Mouse (Mus musculus) spleen, postnatal 10 days (tissue): ENCODE results near the gene Gpam.
"Not testable (repeated sequence)": the region's sequence is repeated elsewhere in the genome, so short reads cannot be mapped to it uniquely, and the experiment has no call there.

Experiments used
- DNase-seq, 2 experiments: peaks; one replicate each; pipeline ENCODE4 v3.0.0; 2021 to 2022; ENCODE audit warnings: low spot score in 2 of 2

Gene Gpam

GRCm38 (mm10) chr19:55127072-55127718, at the start of gene Gpam:
Gpam (minus strand) TSS chr19:55127238.
- DNase-seq, result no peak

- DNase-seq, result no peak
These were observed 44.5 kb upstream of the Gpam start for GRCm38 (mm10) chr19:55171585-55171984.

- DNase-seq, result no peak
These were observed 43.4 kb upstream of the Gpam start for GRCm38 (mm10) chr19:55170399-55170798.

- DNase-seq, result not testable (repeated sequence)
These were observed 42.2 kb upstream of the Gpam start for GRCm38 (mm10) chr19:55169236-55169729.

- no peak for DNase-seq
These were observed 41.3 kb upstream of the Gpam start for GRCm38 (mm10) chr19:55168360-55168759.

GRCm38 (mm10) chr19:55167741-55168140, 40.7 kb upstream of the Gpam start:
- no peak for DNase-seq

- no peak for DNase-seq
These were observed 39.7 kb upstream of the Gpam start for GRCm38 (mm10) chr19:55166741-55167140.

GRCm38 (mm10) chr19:55165954-55166353, 38.9 kb upstream of the Gpam start:
- DNase-seq, result no peak

- DNase-seq, result no peak
These were observed 38.3 kb upstream of the Gpam start for GRCm38 (mm10) chr19:55165183-55165865.

GRCm38 (mm10) chr19:55164162-55164561, 37.1 kb upstream of the Gpam start:
- no peak for DNase-seq

- no peak for DNase-seq
These were observed 35.2 kb upstream of the Gpam start for GRCm38 (mm10) chr19:55162271-55162670.

- no peak for DNase-seq
These were observed 32.8 kb upstream of the Gpam start for GRCm38 (mm10) chr19:55159826-55160225.

GRCm38 (mm10) chr19:55158606-55159005, 31.6 kb upstream of the Gpam start:
- DNase-seq, result no peak

- no peak for DNase-seq
These were observed 30.0 kb upstream of the Gpam start for GRCm38 (mm10) chr19:55157029-55157428.

GRCm38 (mm10) chr19:55152983-55153382, 25.9 kb upstream of the Gpam start:
- no peak for DNase-seq

GRCm38 (mm10) chr19:55152274-55152673, 25.2 kb upstream of the Gpam start:
- DNase-seq, result not testable (repeated sequence)

GRCm38 (mm10) chr19:55149646-55150045, 22.6 kb upstream of the Gpam start:
- no peak for DNase-seq

- no peak for DNase-seq
These were observed 21.1 kb upstream of the Gpam start for GRCm38 (mm10) chr19:55148109-55148508.

- DNase-seq, result no peak
These were observed 20.5 kb upstream of the Gpam start for GRCm38 (mm10) chr19:55147568-55147967.

- DNase-seq, result no peak
These were observed 18.1 kb upstream of the Gpam start for GRCm38 (mm10) chr19:55145136-55145535.

GRCm38 (mm10) chr19:55144691-55145090, 17.7 kb upstream of the Gpam start:
- no peak for DNase-seq

GRCm38 (mm10) chr19:55143391-55144300, 16.6 kb upstream of the Gpam start:
- DNase-seq, result no peak
